Comparison of ENCODE assay signal across 9 mouse cellular contexts in genomic region chr11:57582818-57583635, GRCm38 (mm10).
DNase-seq lines count a peak whose midpoint lies in the region; ATAC-seq lines count a peak whose summit lies in the region.
"Had no signal": no experiment of that assay in that cellular context is flagged by ENCODE, and none has a peak within 500 bp of the region (broad histone marks: within the 10 kb centered on the region; RNA-seq: fewer than 3 reads in every experiment).

No protein-coding gene starts in this region.

- H3K9ac ChIP-seq in heart, embryonic 15.5 days = no peak overlapping the region
- H3K9ac ChIP-seq in embryonic facial prominence, embryonic 14.5 days (ENCODE audit: low read depth, low read length) = no peak overlapping the region
- H3K9ac ChIP-seq in liver, embryonic 12.5 days = no peak overlapping the region
- no peak overlapping the region for H3K9ac ChIP-seq in kidney, embryonic 14.5 days (ENCODE audit: low read depth, low read length)

- no peak overlapping the region for H3K4me3 ChIP-seq in heart, embryonic 15.5 days
- H3K4me3 ChIP-seq in embryonic facial prominence, embryonic 14.5 days (ENCODE audit: low read depth, low read length) = no peak overlapping the region
- H3K4me3 ChIP-seq in liver, embryonic 12.5 days = no peak overlapping the region
- no peak overlapping the region for H3K4me3 ChIP-seq in kidney, embryonic 14.5 days (ENCODE audit: low read length)
- H3K4me3 ChIP-seq: megakaryocyte, embryonic 14.5 days had no signal

- WGBS in heart, embryonic 15.5 days = 23% methylated on average over 10 of the region's 10 CpGs
- 32% methylated on average over 10 of the region's 10 CpGs for WGBS in embryonic facial prominence, embryonic 14.5 days
- WGBS in liver, embryonic 12.5 days (ENCODE audit: insufficient replicate concordance) = 21% methylated on average over 10 of the region's 10 CpGs
- WGBS in kidney, embryonic 14.5 days = 29% methylated on average over 10 of the region's 10 CpGs

- H3K4me2 ChIP-seq in heart, embryonic 15.5 days = 0 out of 2 replicates have a peak overlapping the region, but pooled peaks have one; percentile 6
- no peak overlapping the region for H3K4me2 ChIP-seq in embryonic facial prominence, embryonic 14.5 days (ENCODE audit: low read depth, low read length)
- H3K4me2 ChIP-seq in liver, embryonic 12.5 days = peak overlapping the region; percentile 42
- no peak overlapping the region for H3K4me2 ChIP-seq in kidney, embryonic 14.5 days (replicated peaks; ENCODE audit: low read depth, low read length)

- H3K36me3 ChIP-seq in heart, embryonic 15.5 days = no peaks in the 10 kb centered on the region
- H3K36me3 ChIP-seq in embryonic facial prominence, embryonic 14.5 days (ENCODE audit: control insufficient read depth, insufficient read depth, low read length) = no peaks in the 10 kb centered on the region
- no peaks in the 10 kb centered on the region for H3K36me3 ChIP-seq in liver, embryonic 12.5 days
- no peaks in the 10 kb centered on the region for H3K36me3 ChIP-seq in kidney, embryonic 14.5 days (ENCODE audit: control insufficient read depth, insufficient read depth, low read length)

- no peaks in the 10 kb centered on the region for H3K9me3 ChIP-seq in heart, embryonic 15.5 days (replicated peaks)
- H3K9me3 ChIP-seq in embryonic facial prominence, embryonic 14.5 days (ENCODE audit: control insufficient read depth, low read length) = no peaks in the 10 kb centered on the region
- no peaks in the 10 kb centered on the region for H3K9me3 ChIP-seq in liver, embryonic 12.5 days (replicated peaks)
- H3K9me3 ChIP-seq in kidney, embryonic 14.5 days (ENCODE audit: control insufficient read depth, low read length) = no peaks in the 10 kb centered on the region

- H3K4me1 ChIP-seq in heart, embryonic 15.5 days (replicated peaks) = peaks cover 9% of the 10 kb centered on the region
- H3K4me1 ChIP-seq in embryonic facial prominence, embryonic 14.5 days (ENCODE audit: control insufficient read depth, insufficient read depth, low read length) = no peaks in the 10 kb centered on the region
- peaks cover 38% of the 10 kb centered on the region for H3K4me1 ChIP-seq in liver, embryonic 12.5 days
- H3K4me1 ChIP-seq in kidney, embryonic 14.5 days (ENCODE audit: control insufficient read depth, insufficient read depth, low read length) = no peaks in the 10 kb centered on the region

- H3K27me3 ChIP-seq in heart, embryonic 15.5 days = no peaks in the 10 kb centered on the region; the same call in 1 of the 2 replicates
- no peaks in the 10 kb centered on the region for H3K27me3 ChIP-seq in embryonic facial prominence, embryonic 14.5 days (replicated peaks; ENCODE audit: control insufficient read depth, insufficient read depth, low read length)
- no peaks in the 10 kb centered on the region for H3K27me3 ChIP-seq in liver, embryonic 12.5 days (replicated peaks)
- no peaks in the 10 kb centered on the region for H3K27me3 ChIP-seq in kidney, embryonic 14.5 days (ENCODE audit: control insufficient read depth, insufficient read depth, low read length)

- DNase-seq in heart, postnatal 4 days = no peak
- DNase-seq in embryonic facial prominence, embryonic 14.5 days (ENCODE audit: low spot score) = peak; percentile 23
- peak; percentile 42 for DNase-seq in retina, embryonic 14.5 days (ENCODE audit: low spot score)
- DNase-seq in layer of hippocampus, adult 9-11 months = no peak
- no peak for DNase-seq in T-cell, adult 2 months (ENCODE audit: low spot score)

- H3K27ac ChIP-seq in heart, embryonic 15.5 days = no peak overlapping the region
- no peak overlapping the region for H3K27ac ChIP-seq in embryonic facial prominence, embryonic 14.5 days (replicated peaks; ENCODE audit: low read depth, low read length)
- peak overlapping the region; percentile 48; the same call in 1 of the 2 replicates for H3K27ac ChIP-seq in liver, embryonic 12.5 days
- no peak overlapping the region for H3K27ac ChIP-seq in kidney, embryonic 14.5 days (ENCODE audit: low read depth, low read length)

- ATAC-seq in heart, embryonic 15.5 days (replicated peaks; ENCODE audit: insufficient number of reproducible peaks, insufficient read depth, low FRiP score, low read depth) = no peak
- no peak for ATAC-seq in embryonic facial prominence, embryonic 14.5 days (ENCODE audit: low read depth)
- 0 out of 2 replicates have a peak, but pooled peaks have one; percentile 18 for ATAC-seq in liver, embryonic 12.5 days
- no peak for ATAC-seq in kidney, embryonic 14.5 days (ENCODE audit: low FRiP score, low TSS enrichment)

Comparison
In these comparisons a context has a peak if more than half of its experiments do, and no peak if none do; other contexts are left out.
1. H3K4me2 ChIP-seq: peak in heart, embryonic 15.5 days (single experiment) and liver, embryonic 12.5 days (single experiment); none in embryonic facial prominence, embryonic 14.5 days (single experiment) and kidney, embryonic 14.5 days (single experiment).
2. DNase-seq: peak in embryonic facial prominence, embryonic 14.5 days (single experiment) and retina, embryonic 14.5 days (single experiment); none in heart, postnatal 4 days (single experiment), layer of hippocampus, adult 9-11 months (single experiment) and T-cell, adult 2 months (single experiment).